Mouse (Mus musculus) forebrain, postnatal 0 days (tissue): ENCODE measurements around the gene Sik1. TPM values are rescaled to one million over a fixed set of nuclear protein-coding genes. Genes with fewer than 3 reads are reported as not detected.

ENCODE experiments used
- ATAC-seq: fragments of 200-750 bp; cut with Nextera tagmentation; 2 replicates; pipeline ENCODE4 v1.8.0; 2017; ENCODE audit warnings: mild to moderate bottlenecking, moderate library complexity
- DNase-seq: peaks from one replicate; pipeline ENCODE4 v3.0.0-alpha.2; 2015
- H3K27ac ChIP-seq: fragments of 300-500 bp; sonication (generic); 2 replicates; pipeline ENCODE4 v1.5.1; 2014; ENCODE audit warnings: low read depth, mild to moderate bottlenecking, antibody characterized with exemption, low read length, moderate library complexity, mixed read lengths
- H3K27me3 ChIP-seq: fragments of 300-500 bp; sonication (generic); 2 replicates; pipeline ENCODE4 v1.6.1; 2014; ENCODE audit warnings: mild to moderate bottlenecking, low read length, mixed read lengths; ENCODE audit not compliant: insufficient read depth
- H3K36me3 ChIP-seq: fragments of 300-500 bp; sonication (generic); 2 replicates; pipeline ENCODE4 v1.6.1; 2014; ENCODE audit warnings: mild to moderate bottlenecking, moderate library complexity; ENCODE audit not compliant: insufficient read depth
- H3K4me1 ChIP-seq: fragments of 300-500 bp; sonication (generic); 2 replicates; pipeline ENCODE4 v1.6.1; 2014; ENCODE audit warnings: antibody characterized with exemption; ENCODE audit not compliant: insufficient read depth
- H3K4me2 ChIP-seq: fragments of 300-500 bp; sonication (generic); 2 replicates; pipeline ENCODE4 v1.6.1; 2014; ENCODE audit warnings: low read depth, mild to moderate bottlenecking, moderate library complexity
- H3K4me3 ChIP-seq: fragments of 300-500 bp; sonication (generic); 2 replicates; pipeline ENCODE4 v1.5.1; 2014; ENCODE audit warnings: low read depth, low read length, mixed read lengths
- H3K9ac ChIP-seq: fragments of 300-500 bp; sonication (generic); 2 replicates; pipeline ENCODE4 v1.6.1; 2014; ENCODE audit warnings: mild to moderate bottlenecking
- H3K9me3 ChIP-seq: fragments of 300-500 bp; sonication (generic); 2 replicates; pipeline ENCODE4 v1.6.1; 2016; ENCODE audit warnings: low read length
- CTCF ChIP-seq: sonication (generic); IDR thresholded peaks from 2 replicates; pipeline ENCODE4 v1.5.1; 2016; ENCODE audit warnings: antibody characterized with exemption, control low read depth, low read depth
- WGBS: fragments of 180-500 bp; shearing (Covaris S2); extraction: QIAGEN DNeasy Blood & Tissue Kit; methylation state at CpG from one replicate; pipeline ENCODE4 v1.1.7; 2014; 5-methylcytosine and 5-hydroxymethylcytosine counted together
- polyA plus RNA-seq: library from polyadenylated mRNA; unstranded; fragments of >200 nt; fragmentation: Nextera tagmentation; extraction: Ambion mirVana; gene quantifications from 2 replicates; pipeline ENCODE4 v1.2.1, GENCODE M21; 2015
- total RNA-seq: library from RNA; depleted of rRNA; stranded (reverse); fragments of >200 nt; gene quantifications from 2 replicates; pipeline ENCODE4 v1.2.3, GENCODE M21; 2014

Gene Sik1
- total and polyA plus RNA-seq, 2 experiments from 2014 or later: 18.6 to 42.2 TPM

DNA sequence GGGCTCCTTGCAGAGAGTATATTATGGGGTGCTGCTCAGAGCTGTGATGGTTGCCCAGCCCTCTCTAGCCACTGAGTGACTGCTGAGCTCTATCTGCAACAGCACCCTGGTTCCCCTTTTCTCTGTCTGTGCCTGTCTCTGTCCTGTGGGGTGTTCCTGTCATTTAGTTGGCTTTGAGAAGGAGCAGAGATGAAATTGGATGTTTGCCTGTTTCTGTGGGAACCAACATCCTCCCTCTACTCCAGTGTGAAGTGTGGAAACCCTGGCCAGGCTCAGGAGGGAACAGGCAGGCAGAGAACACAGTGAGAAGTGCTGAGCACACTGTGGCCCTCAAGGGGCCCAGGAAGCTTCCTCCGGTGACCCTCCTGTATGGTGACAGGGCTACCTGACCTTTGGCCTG lies 40.8 kb downstream of the Sik1 start:
- DNase-seq (peak; percentile 59), ATAC-seq (peak; percentile 45)
- Histone ChIP-seq H3K9me3 (no peaks in the 10 kb centered on the region), H3K36me3 (no peaks in the 10 kb centered on the region), H3K27me3 (no peaks in the 10 kb centered on the region), H3K4me3 (no peak overlapping the region), H3K4me1 (peaks cover 33% of the 10 kb centered on the region), H3K27ac (peak overlapping the region; percentile 29; the same call in 1 of the 2 replicates), H3K4me2 (no peak overlapping the region), H3K9ac (no peak overlapping the region)
- no peak for TF ChIP-seq CTCF
- WGBS: 84% methylated on average over 1 of the region's 1 CpGs

DNA sequence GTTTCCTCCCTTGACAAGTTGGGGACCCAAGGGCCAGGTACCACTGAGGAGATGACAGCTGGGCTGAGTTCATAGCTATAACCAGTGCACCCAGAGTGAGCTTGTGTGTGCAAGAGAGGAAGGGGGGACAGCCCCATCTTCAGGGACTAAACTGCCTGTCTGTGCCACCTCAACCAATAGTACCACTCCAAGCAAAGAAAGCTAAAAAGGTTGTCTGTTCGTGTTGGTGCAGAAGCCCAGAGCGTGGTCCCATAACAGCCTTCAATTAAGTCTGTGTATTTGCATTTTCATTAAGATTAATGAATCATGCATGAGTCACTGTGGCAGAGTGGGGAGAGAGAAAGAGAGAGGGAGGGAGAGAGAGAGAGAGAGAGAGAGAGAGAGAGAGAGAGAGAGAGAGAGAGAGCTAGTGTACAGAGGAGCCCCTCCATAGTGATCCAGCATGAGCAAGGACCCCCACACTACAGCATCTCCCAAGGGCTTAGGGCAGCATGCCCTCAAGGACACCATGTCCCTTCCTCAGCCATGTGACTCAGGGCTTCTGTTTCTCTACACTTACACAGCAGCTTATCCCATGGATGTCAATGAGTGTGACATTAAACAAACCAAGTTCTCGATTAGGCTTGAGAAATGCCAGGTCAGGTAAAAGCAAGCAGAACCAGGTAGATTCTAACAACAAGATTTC lies 41.5 kb downstream of the Sik1 start:
- Histone ChIP-seq H3K4me2 (no peak overlapping the region), H3K36me3 (no peaks in the 10 kb centered on the region), H3K4me1 (peaks cover 33% of the 10 kb centered on the region), H3K4me3 (no peak overlapping the region), H3K9me3 (no peaks in the 10 kb centered on the region), H3K9ac (no peak overlapping the region), H3K27me3 (no peaks in the 10 kb centered on the region), H3K27ac (no peak overlapping the region)
- DNase-seq: peak; percentile 40
- no peak for TF ChIP-seq CTCF
- 37% methylated on average over 3 of the region's 3 CpGs for WGBS
- ATAC-seq: peak; percentile 60

DNA sequence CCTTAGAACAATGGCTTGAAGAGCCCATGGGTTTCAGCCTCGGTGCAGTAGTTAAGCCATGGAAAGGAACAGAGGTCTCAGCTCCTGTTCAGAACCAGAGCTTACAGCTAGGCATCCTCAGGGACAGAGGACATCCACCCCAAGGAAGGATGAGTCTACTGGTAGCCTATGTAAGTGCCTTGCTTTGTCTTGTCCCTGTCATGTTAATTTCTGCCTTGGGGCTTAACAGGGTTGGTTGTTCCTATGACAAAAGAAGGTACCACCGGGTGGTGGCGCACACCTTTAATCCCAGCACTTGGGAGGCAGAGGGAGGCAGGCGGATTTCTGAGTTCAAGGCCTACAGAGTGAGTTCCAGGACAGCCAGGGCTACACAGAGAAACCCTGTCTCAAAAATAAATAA lies 44.3 kb downstream of the Sik1 start:
- H3K9ac ChIP-seq: no peak overlapping the region
- no peak for ATAC-seq
- H3K4me1 ChIP-seq: peaks cover 22% of the 10 kb centered on the region
- no peak for TF ChIP-seq CTCF
- no peaks in the 10 kb centered on the region for H3K9me3 ChIP-seq
- no peaks in the 10 kb centered on the region for H3K36me3 ChIP-seq
- no peak overlapping the region for H3K27ac ChIP-seq
- DNase-seq: no peak
- 46% methylated on average over 4 of the region's 4 CpGs for WGBS
- no peak overlapping the region for H3K4me2 ChIP-seq
- H3K27me3 ChIP-seq: no peaks in the 10 kb centered on the region
- H3K4me3 ChIP-seq: no peak overlapping the region

DNA sequence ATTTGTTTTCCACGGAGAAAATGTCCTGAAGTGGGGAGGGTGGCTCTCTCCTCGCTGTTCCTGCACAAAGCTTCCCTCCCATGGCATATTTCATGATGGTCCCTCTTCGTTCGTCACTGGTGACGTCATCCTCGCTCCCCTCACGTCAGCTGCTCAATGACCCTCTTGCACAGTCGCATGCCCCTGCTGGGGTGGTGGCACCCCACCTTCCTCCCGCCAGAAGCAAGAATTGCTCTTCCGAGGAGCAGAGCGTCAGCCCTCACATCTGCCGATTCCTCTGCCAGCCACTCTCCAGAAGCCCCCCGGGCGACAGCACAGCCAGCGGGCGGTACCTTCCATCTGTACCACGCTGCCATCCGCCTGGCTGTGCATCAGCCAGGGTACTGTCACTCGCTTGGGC lies 45.7 kb downstream of the Sik1 start:
- Histone ChIP-seq H3K4me1 (peaks cover 15% of the 10 kb centered on the region), H3K27me3 (no peaks in the 10 kb centered on the region), H3K9ac (peak overlapping the region; percentile 26), H3K4me2 (peak overlapping the region; percentile 34), H3K9me3 (no peaks in the 10 kb centered on the region), H3K36me3 (no peaks in the 10 kb centered on the region), H3K4me3 (0 out of 2 replicates have a peak overlapping the region, but pooled peaks have one; percentile 9), H3K27ac (peak overlapping the region; percentile 69)
- TF ChIP-seq CTCF: 0 out of 2 replicates have a peak, but pooled peaks have one; percentile 10
- DNase-seq (peak; percentile 70), ATAC-seq (peak; percentile 67)
- WGBS: 21% methylated on average over 19 of the region's 19 CpGs

DNA sequence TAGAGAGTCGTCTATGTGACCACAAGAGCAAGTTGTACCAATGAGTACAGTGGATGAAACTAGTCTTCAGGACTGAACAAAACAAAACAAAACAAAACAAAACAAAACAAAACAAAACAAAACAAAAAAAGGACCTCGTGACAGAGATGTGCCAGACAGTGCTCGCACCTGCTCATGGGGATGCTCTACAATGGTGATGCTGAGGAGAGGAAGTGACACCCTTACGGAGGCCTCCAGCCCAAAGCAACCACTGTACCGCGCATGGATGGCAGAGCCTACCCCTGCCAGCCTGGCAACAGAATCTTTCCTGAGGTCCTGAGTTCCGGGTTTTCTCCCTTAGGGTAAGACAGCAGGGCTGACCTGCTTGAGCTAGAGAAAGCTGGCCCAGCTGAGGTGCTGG lies 46.5 kb downstream of the Sik1 start:
- H3K9ac ChIP-seq: no peak overlapping the region
- no peaks in the 10 kb centered on the region for H3K27me3 ChIP-seq
- no peak for TF ChIP-seq CTCF
- no peaks in the 10 kb centered on the region for H3K36me3 ChIP-seq
- DNase-seq: no peak
- H3K4me1 ChIP-seq: peaks cover 8% of the 10 kb centered on the region
- H3K4me2 ChIP-seq: no peak overlapping the region
- 91% methylated on average over 7 of the region's 7 CpGs for WGBS
- no peak overlapping the region for H3K27ac ChIP-seq
- H3K4me3 ChIP-seq: no peak overlapping the region
- ATAC-seq: no peak
- H3K9me3 ChIP-seq: no peaks in the 10 kb centered on the region

DNA sequence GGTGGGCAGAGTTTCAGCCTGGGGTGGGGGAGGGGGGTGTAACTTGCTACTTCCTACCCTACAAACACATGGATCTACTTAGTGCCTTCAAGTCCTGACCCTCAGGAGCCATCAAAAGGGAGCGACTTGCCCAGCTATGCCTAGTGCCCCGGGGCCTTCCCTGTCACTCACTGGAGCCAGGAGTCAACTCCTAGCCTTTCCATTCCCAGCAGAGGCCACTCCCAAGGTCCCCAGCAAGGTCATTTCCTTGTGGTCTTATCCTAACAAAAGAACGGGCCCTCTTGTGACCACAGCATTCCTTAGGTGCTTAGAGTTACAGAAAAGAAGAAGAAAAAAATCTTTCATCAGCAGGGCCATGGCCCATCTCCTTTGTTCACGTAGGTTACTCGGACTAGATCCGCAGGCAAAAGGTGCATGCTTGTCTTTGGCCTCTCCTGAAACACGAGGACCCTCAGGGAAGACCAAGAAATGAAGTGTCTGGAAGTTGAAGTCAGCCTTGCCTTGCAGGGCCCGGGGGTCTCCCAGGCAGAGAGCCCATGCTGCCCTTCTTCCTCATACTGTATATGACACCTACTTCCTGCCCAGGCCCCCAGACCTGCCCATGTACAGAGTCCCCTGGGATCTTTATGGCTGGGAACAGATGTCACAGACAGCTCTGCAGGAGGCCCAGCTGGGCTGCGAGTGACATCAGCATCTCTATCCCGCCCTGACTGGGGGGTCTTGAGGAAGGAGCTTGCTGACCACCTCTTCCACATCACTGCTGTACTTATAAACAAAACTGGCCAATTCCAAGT lies 47.3 kb downstream of the Sik1 start:
- no peak overlapping the region for H3K9ac ChIP-seq
- no peaks in the 10 kb centered on the region for H3K27me3 ChIP-seq
- ATAC-seq (no peak), DNase-seq (no peak)
- no peak overlapping the region for H3K4me2 ChIP-seq
- no peak overlapping the region for H3K4me3 ChIP-seq
- 72% methylated on average over 10 of the region's 10 CpGs for WGBS
- no peak overlapping the region for H3K27ac ChIP-seq
- no peaks in the 10 kb centered on the region for H3K36me3 ChIP-seq
- no peak for TF ChIP-seq CTCF
- no peaks in the 10 kb centered on the region for H3K9me3 ChIP-seq
- H3K4me1 ChIP-seq: peaks cover 3% of the 10 kb centered on the region

DNA sequence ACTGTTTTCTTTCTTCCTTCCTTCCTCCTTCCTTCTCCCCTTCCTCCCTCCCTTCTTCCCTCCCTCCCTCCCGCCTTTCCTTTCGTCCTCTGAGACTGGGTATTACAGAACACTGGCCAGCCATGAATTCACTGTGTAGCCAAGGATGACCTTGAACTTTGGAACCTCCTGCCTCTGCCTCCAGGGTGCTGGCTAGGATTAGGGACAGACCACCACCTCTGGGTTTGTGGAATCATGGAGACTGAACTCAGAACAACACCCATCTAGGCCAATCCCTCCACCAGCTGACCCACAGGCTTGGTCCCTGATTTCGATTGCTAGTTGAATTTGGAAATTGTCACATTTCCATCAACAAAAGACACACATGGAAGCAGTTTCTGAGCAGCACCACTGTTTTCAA lies 49.1 kb downstream of the Sik1 start:
- TF ChIP-seq CTCF: no peak
- no peaks in the 10 kb centered on the region for H3K27me3 ChIP-seq
- H3K4me2 ChIP-seq: no peak overlapping the region
- ATAC-seq (no peak), DNase-seq (no peak)
- 0 out of 2 replicates have a peak overlapping the region, but pooled peaks have one; percentile 21 for H3K27ac ChIP-seq
- peaks cover 3% of the 10 kb centered on the region for H3K4me1 ChIP-seq
- WGBS: 46% methylated on average over 3 of the region's 3 CpGs
- no peaks in the 10 kb centered on the region for H3K9me3 ChIP-seq
- no peaks in the 10 kb centered on the region for H3K36me3 ChIP-seq
- H3K4me3 ChIP-seq: no peak overlapping the region
- no peak overlapping the region for H3K9ac ChIP-seq
